ENCODE assay signal across 17 mouse cellular contexts in the genomic region with DNA sequence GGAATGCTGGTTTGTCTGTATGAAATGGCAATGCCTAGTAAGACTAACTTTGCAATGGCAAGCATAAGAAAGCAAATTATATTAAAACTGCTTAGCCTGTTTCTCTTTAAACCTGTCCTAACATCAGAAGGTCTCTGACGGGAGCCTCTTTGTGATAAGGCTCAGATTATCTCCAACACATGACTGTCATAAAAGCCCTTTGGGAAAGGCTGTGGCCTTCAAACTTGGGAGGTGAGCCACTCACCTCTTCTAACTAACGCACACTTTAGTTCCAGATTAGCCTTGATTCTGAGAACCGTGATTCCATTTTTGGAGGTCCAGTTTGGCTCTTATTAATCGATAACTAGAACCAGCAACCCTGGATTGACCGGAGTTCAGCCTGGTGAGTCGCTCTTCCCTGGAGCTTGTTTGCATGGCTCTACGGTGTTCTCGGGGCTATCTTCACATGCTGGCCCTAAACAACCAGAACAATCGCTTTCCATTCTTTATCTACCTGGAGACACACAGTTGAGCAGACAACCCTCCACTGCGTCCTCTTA.
"Had no signal": no experiment of that assay in that cellular context is flagged by ENCODE, and none has a peak within 500 bp of the region (broad histone marks: within the 10 kb centered on the region; RNA-seq: fewer than 3 reads in every experiment).

No protein-coding gene starts in this region.

- H3K4me1 ChIP-seq: neural tube, embryonic 13.5 days had no signal

- DNase-seq: layer of hippocampus, adult 9-11 months; layer of hippocampus, postnatal 36 days; lung, embryonic 14.5 days; lung, postnatal 10 days; retina, postnatal 1 day; right cerebral cortex, postnatal 4 days; spleen, adult 18-20 months; thymus, adult 18-20 months had no signal

- H3K9ac ChIP-seq: hindbrain, embryonic 14.5 days; limb, embryonic 15.5 days; liver, embryonic 15.5 days; lung, embryonic 14.5 days; neural tube, embryonic 13.5 days had no signal

- H3K36me3 ChIP-seq: limb, embryonic 15.5 days; liver, embryonic 15.5 days; neural tube, embryonic 13.5 days had no signal

- H3K9me3 ChIP-seq: limb, embryonic 15.5 days; liver, embryonic 15.5 days; megakaryocyte, embryonic 14.5 days; neural tube, embryonic 13.5 days had no signal

- ATAC-seq: midbrain, embryonic 16.5 days had no signal

- H3K4me3 ChIP-seq: limb, embryonic 15.5 days; liver, embryonic 15.5 days; megakaryocyte, embryonic 14.5 days; neural tube, embryonic 13.5 days had no signal

- H3K27me3 ChIP-seq: limb, embryonic 15.5 days; liver, embryonic 15.5 days; megakaryocyte, embryonic 14.5 days; neural tube, embryonic 13.5 days had no signal

- H3K4me2 ChIP-seq: hindbrain, embryonic 14.5 days; limb, embryonic 15.5 days; liver, embryonic 15.5 days; lung, embryonic 14.5 days; midbrain, embryonic 11.5 days; neural tube, embryonic 13.5 days had no signal

- H3K27ac ChIP-seq: hindbrain, embryonic 14.5 days; kidney, postnatal 0 days; limb, embryonic 15.5 days; liver, embryonic 15.5 days; macrophage; neural tube, embryonic 13.5 days had no signal
